Mouse (Mus musculus) liver, adult 2 months (tissue): ENCODE measurements at regions not wholly inside any gene's neighbourhood (a gene's known extent, or its start where the extent isn't known, plus 50 kb on each side); places are given as distances from the start of the nearest gene placed in this dataset.

Source experiments
- DNase-seq: peaks from one replicate; pipeline ENCODE4 v3.0.0-alpha.2; 2011; ENCODE audit warnings: low read depth, low spot score; ENCODE audit errors: extremely low read depth
- H3K27ac ChIP-seq: fragments of 200-500 bp; replicated peaks from 2 replicates; pipeline ENCODE4 v1.5.1; 2012; ENCODE audit warnings: low read depth, mild to moderate bottlenecking, control low read depth, inconsistent platforms, low read length; ENCODE audit not compliant: insufficient read depth
- H3K27me3 ChIP-seq: fragments of 200-500 bp; 2 replicates; pipeline ENCODE4 v1.6.1; 2012; ENCODE audit warnings: mild to moderate bottlenecking, moderate library complexity, low read length, inconsistent platforms; ENCODE audit not compliant: control insufficient read depth, insufficient read depth
- H3K36me3 ChIP-seq: fragments of 200-500 bp; 2 replicates; pipeline ENCODE4 v1.6.1; 2012; ENCODE audit warnings: low read length, inconsistent platforms; ENCODE audit not compliant: control insufficient read depth, insufficient read depth
- H3K4me1 ChIP-seq: fragments of 200-500 bp; 2 replicates; pipeline ENCODE4 v1.6.1; 2011; ENCODE audit warnings: low read length; ENCODE audit not compliant: control insufficient read depth, insufficient read depth
- H3K4me3 ChIP-seq: fragments of 200-500 bp; 2 replicates; pipeline ENCODE4 v1.5.1; 2011; ENCODE audit warnings: low read depth, mild to moderate bottlenecking, control low read depth, low read length, moderate library complexity; ENCODE audit not compliant: insufficient read depth
- H3K79me2 ChIP-seq: fragments of 200-500 bp; 2 replicates; pipeline ENCODE4 v1.6.1; 2012; ENCODE audit warnings: inconsistent platforms, mild to moderate bottlenecking, low read length, moderate library complexity; ENCODE audit not compliant: control insufficient read depth, insufficient read depth
- H3K9ac ChIP-seq: fragments of 200-500 bp; 2 replicates; pipeline ENCODE4 v1.6.1; 2012; ENCODE audit warnings: low read depth, mild to moderate bottlenecking, control low read depth, inconsistent platforms, low read length
- CTCF ChIP-seq: fragments of 200-500 bp; IDR thresholded peaks from 2 replicates; pipeline ENCODE4 v1.5.1; 2011; ENCODE audit warnings: low read depth, low read length, control low read depth
- POLR2A ChIP-seq: fragments of 200-500 bp; IDR thresholded peaks from 2 replicates; pipeline ENCODE4 v1.6.1; 2011; ENCODE audit warnings: low read length, control low read depth; ENCODE audit not compliant: insufficient read depth; ENCODE audit errors: extremely low read depth
- WGBS: fragments of 180-500 bp; shearing (Covaris S2); methylation state at CpG from one replicate; pipeline ENCODE4 v1.1.7; 2018; 5-methylcytosine and 5-hydroxymethylcytosine counted together

- WGBS = 26% methylated on average over 1 of the region's 1 CpGs
- H3K27me3 ChIP-seq = no peaks in the 10 kb centered on the region
- TF ChIP-seq POLR2A (no peak), CTCF (no peak)
- H3K4me1 ChIP-seq = no peaks in the 10 kb centered on the region
- no peak overlapping the region for H3K4me3 ChIP-seq
- DNase-seq = no peak
- H3K79me2 ChIP-seq = no peaks in the 10 kb centered on the region
- H3K36me3 ChIP-seq = no peaks in the 10 kb centered on the region
- H3K27ac ChIP-seq = no peak overlapping the region
- H3K9ac ChIP-seq = no peak overlapping the region
Observed at GRCm38 (mm10) chr13:5956145-5956544, 94.9 kb downstream of the Klf6 start.

DNA sequence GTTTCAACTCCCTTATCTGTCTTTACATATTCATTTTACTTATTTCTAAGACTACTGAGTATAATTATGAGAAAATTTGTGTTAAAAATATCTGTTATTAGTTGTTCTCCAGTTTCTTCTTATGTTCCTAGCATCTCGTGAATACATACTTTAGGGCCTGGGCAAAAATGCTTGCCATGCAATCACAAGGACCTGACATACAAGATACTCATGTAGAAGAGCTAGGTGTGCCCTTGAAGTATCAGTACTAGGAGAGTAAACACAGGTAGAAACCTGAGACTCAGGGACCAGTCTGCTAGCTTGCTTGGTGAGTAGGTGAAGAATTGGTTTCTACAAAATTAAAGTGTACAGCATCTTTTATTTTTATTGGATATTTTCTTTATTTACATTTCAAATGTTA lies 101.7 kb downstream of the Klf6 start:
- H3K79me2 ChIP-seq = no peaks in the 10 kb centered on the region
- WGBS = 93% methylated on average over 1 of the region's 1 CpGs
- no peaks in the 10 kb centered on the region for H3K4me1 ChIP-seq
- no peak for DNase-seq
- no peak overlapping the region for H3K9ac ChIP-seq
- TF ChIP-seq CTCF = no peak
- no peak for TF ChIP-seq POLR2A
- H3K27ac ChIP-seq = no peak overlapping the region
- H3K4me3 ChIP-seq = no peak overlapping the region
- H3K27me3 ChIP-seq = no peaks in the 10 kb centered on the region
- no peaks in the 10 kb centered on the region for H3K36me3 ChIP-seq

DNA sequence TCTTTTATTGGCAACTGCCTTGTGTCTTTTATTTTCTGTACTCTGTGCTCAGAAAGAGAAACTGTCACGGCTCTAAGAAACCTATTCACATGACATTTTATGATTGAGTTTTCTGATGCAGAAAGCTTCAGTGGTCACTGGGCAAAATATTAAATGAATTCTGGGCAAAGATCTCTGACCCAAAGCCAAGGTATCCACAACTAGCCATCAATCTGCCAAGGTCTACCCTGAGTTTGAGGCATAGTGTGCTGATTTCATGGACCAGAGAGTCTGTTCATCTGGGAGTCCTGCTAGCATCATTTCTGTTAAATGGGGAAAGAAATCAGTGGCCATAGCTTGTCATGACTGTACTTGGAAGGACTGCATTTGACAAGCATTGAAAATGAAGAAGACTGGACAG lies 103.3 kb downstream of the Klf6 start:
- Histone ChIP-seq H3K27me3 (no peaks in the 10 kb centered on the region), H3K27ac (no peak overlapping the region), H3K9ac (no peak overlapping the region), H3K4me1 (no peaks in the 10 kb centered on the region), H3K79me2 (no peaks in the 10 kb centered on the region), H3K36me3 (no peaks in the 10 kb centered on the region), H3K4me3 (no peak overlapping the region)
- no peak for TF ChIP-seq POLR2A
- no peak for TF ChIP-seq CTCF
- no peak for DNase-seq
- 91% methylated on average over 1 of the region's 1 CpGs for WGBS

GRCm38 (mm10) chr13:5978615-5979014 lies 117.3 kb downstream of the Klf6 start:
- Histone ChIP-seq H3K36me3 (no peaks in the 10 kb centered on the region), H3K4me3 (no peak overlapping the region), H3K4me1 (no peaks in the 10 kb centered on the region), H3K79me2 (no peaks in the 10 kb centered on the region), H3K27me3 (no peaks in the 10 kb centered on the region), H3K27ac (no peak overlapping the region), H3K9ac (no peak overlapping the region)
- TF ChIP-seq POLR2A (no peak), CTCF (no peak)
- WGBS = 64% methylated on average over 1 of the region's 1 CpGs
- no peak for DNase-seq

- Histone ChIP-seq H3K27ac (no peak overlapping the region), H3K79me2 (no peaks in the 10 kb centered on the region), H3K36me3 (no peaks in the 10 kb centered on the region), H3K4me3 (no peak overlapping the region), H3K9ac (no peak overlapping the region), H3K4me1 (no peaks in the 10 kb centered on the region), H3K27me3 (no peaks in the 10 kb centered on the region)
- DNase-seq = no peak
- whole genome bisulfite sequencing = 94% methylated on average over 2 of the region's 2 CpGs
- TF ChIP-seq CTCF (no peak), POLR2A (no peak)
Observed at GRCm38 (mm10) chr13:5987491-5987890, 126.2 kb downstream of the Klf6 start.

DNA sequence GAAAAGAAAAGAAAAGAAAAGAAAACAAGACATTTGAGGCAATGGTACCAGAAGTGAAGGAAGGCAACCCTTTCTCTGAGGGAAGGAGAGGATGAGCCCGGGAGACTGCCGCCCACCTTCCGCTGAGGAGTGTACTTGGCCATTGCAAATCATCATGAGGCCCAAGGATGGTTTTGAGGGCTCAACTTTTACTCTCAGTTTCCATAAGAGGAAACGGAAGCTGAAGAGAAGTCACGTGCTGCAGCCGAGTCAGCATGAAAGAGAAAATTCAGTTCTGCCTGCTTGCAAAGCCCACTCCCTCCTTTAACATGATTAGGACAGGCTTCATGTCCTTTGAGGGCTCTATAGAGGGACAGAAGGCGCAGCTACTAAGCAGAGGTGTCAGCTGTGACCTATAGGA lies 127.1 kb downstream of the Klf6 start:
- TF ChIP-seq CTCF = no peak
- TF ChIP-seq POLR2A = no peak
- Histone ChIP-seq H3K27me3 (no peaks in the 10 kb centered on the region), H3K4me1 (no peaks in the 10 kb centered on the region), H3K79me2 (no peaks in the 10 kb centered on the region), H3K36me3 (no peaks in the 10 kb centered on the region), H3K9ac (no peak overlapping the region), H3K27ac (no peak overlapping the region), H3K4me3 (no peak overlapping the region)
- WGBS = 84% methylated on average over 7 of the region's 7 CpGs
- no peak for DNase-seq
